Mouse (Mus musculus) layer of hippocampus, postnatal 25 days (tissue): ENCODE measurements around the gene Tmem30a. TPM values are rescaled to one million over a fixed set of nuclear protein-coding genes. Genes with fewer than 3 reads are reported as not detected.

Experiments used
- DNase-seq, 2 experiments: peaks; one replicate each; pipeline ENCODE4 v3.0.0; 2022; ENCODE audit warnings: mixed read lengths in 2 of 2, low spot score in 1 of 2; ENCODE audit errors: extremely low spot score in 1 of 2
- total RNA-seq, 2 experiments: library from RNA; stranded (reverse); gene quantifications; 2 replicates each; pipeline ENCODE4 v1.2.3; 2021

Tmem30a gene
- total RNA-seq = 100 to 1,000 TPM; 219 to 240 TPM

- DNase-seq = peak; percentile 89 to 91
These were observed at the start of gene Tmem30a for GRCm38 (mm10) chr9:79792841-79793835. TSS of gene Tmem30a (minus strand) at chr9:79793507.

- no peak for DNase-seq
These were observed 49.3 kb upstream of the Tmem30a start for GRCm38 (mm10) chr9:79842615-79843014.

DNA sequence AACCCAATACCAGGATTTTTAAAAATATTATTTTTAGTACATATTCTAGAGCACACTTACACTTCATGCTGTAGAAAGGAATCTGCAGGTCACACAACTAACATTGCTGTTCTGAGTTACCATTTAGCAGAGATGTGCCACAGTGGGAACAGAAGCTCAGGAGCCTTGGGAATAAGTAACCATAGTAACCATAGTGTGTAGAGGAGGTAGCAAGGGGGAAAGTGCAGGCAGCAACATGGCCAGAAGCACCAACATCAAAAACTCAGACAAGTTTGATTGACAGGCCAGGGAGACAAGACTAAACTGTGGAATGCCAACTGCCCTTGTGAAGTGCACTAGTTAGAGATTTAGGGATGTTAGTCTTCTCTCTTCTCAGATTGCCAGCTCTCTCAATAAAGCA lies 48.7 kb upstream of the Tmem30a start:
- no peak for DNase-seq

GRCm38 (mm10) chr9:79831294-79831693 lies 38.0 kb upstream of the Tmem30a start:
- no peak for DNase-seq

- no peak for DNase-seq
These were observed 37.6 kb upstream of the Tmem30a start for GRCm38 (mm10) chr9:79830874-79831273.

- no peak for DNase-seq
These were observed 36.8 kb upstream of the Tmem30a start for GRCm38 (mm10) chr9:79829842-79830800.

DNA sequence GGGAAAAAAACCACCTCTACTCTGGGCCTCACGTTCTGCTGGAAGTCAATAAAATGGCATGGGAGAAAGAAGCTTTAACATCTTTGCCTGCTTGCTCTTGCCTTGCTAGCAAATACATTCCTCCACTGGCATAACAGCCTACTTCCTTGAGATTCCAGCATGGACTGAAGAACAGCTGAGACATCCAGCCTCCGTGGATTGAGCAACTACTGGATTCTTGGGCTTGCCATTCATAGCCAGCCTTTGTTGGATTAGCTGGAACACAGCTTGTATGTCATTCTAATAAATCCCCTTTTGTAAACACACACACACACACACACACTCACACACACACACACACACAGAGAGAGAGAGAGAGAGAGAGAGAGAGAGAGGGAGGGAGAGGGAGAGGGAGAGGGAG lies 33.8 kb upstream of the Tmem30a start:
- DNase-seq = no peak

- no peak for DNase-seq
These were observed 32.2 kb upstream of the Tmem30a start for GRCm38 (mm10) chr9:79825526-79825925.

GRCm38 (mm10) chr9:79823856-79824255 lies 30.5 kb upstream of the Tmem30a start:
- no peak for DNase-seq

GRCm38 (mm10) chr9:79823438-79823837 lies 30.1 kb upstream of the Tmem30a start:
- no peak for DNase-seq

GRCm38 (mm10) chr9:79816464-79816863 lies 23.2 kb upstream of the Tmem30a start:
- no peak for DNase-seq

DNA sequence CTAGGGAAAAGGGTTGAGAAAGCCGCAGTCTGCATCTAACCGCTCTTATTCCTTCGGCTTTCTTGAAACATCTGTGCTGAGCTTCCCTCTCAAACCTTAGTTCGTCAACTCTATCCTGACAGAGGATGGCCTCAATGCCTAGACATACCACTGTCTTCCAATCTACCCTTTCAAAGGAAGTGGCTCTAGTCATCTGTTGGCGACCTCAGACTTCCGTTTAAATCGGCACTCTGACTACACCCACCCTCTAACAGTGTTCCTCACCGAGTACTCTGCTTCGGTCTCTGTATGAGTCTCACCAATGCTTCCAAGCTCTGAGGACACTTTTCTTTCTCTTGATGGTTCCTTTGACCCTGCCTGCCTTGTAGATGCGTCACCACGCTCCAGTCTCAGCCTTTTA lies 22.7 kb upstream of the Tmem30a start:
- DNase-seq = no peak

DNA sequence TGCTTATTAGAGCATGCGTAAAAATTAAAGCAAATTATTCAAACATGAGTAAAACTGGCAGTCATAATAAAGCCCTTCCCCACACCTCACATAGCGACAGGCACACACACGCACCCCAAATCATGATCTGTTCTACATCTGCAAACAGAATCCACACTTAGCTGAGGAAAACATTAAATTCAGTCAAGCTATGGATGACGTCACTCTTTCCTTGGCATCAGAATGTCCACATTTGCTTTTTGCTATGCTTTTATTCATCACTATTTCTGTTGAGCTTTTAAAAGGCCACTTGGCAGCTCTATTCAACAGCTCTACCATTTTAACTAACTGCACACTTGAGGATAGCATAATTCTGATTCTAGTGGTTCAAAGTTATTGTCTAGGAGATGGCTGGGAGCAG lies 21.3 kb upstream of the Tmem30a start:
- no peak for DNase-seq

- no peak for DNase-seq
These were observed 17.9 kb upstream of the Tmem30a start for GRCm38 (mm10) chr9:79810969-79811902.

DNA sequence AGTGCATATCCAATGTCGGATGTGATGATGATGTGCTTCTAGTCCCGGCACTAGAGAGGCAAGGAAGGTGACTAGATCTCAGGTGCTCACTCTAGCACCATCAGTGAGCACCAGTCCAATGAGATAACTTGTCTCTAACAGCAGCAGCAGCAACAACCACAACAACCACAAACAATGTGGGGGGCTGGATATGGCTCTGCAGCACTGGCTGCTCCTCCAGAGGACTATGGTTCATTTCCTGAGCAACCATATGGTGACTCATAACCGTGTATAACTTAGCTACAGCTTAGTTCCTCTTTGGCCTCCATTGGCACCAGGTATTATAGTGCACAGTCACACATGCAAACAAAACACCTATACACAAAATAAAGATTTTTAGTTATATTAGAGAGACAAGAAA lies 17.2 kb upstream of the Tmem30a start:
- DNase-seq = no peak

- no peak for DNase-seq
These were observed 16.1 kb upstream of the Tmem30a start for GRCm38 (mm10) chr9:79809411-79809810.

GRCm38 (mm10) chr9:79807178-79807577 lies 13.9 kb upstream of the Tmem30a start:
- no peak for DNase-seq

- DNase-seq = no peak
These were observed 13.2 kb upstream of the Tmem30a start for GRCm38 (mm10) chr9:79806317-79807075.

GRCm38 (mm10) chr9:79805426-79805825 lies 12.1 kb upstream of the Tmem30a start:
- DNase-seq = no peak
